Mouse (Mus musculus) lung, postnatal 14 days (tissue): ENCODE results near the gene Rprd2.
"Not testable (repeated sequence)": the region's sequence is repeated elsewhere in the genome, so short reads cannot be mapped to it uniquely, and the experiment has no call there.

Source experiments
- DNase-seq: peaks from one replicate; pipeline ENCODE4 v3.0.0; 2021

Gene Rprd2

DNA sequence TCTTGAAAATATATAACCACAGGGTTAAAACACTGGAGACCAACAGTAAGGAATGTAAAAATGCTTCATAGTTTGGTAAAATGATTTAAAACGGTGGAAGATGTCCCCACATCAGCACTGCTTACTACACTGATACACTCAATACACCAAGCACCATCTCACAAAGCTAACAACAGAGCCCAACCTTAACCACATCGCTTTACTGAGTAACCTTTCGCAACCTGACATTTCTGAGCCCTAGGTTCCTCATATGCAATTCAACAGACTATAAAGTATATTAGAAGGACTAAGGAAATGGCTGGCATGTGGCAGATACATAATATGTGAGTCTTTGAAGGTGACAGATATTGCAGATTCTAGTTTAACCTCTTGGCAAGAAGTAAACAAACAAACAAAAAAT is 2.0 kb downstream of the Rprd2 start:
- no peak for DNase-seq

DNA sequence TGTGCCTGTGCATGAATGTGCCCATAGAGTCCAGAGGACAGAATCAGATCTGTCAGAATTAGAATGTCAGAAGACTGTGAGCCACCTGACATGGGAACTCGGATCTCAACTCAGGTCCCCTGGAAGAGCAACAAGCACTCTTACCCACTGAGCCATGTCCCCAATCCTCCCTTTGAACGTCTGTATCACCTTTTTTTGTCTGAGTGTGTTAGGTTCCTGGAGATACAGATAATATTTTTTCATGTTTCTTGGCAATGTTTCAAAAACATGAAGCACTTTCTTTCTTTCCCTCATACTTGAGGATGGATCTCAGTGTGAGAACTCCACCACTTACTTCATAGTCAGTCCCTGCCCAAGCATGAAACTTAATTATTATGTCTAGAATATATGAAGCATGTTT is 10.3 kb downstream of the Rprd2 start:
- DNase-seq: no peak

- DNase-seq: not testable (repeated sequence)
These were observed 11.0 kb downstream of the Rprd2 start for GRCm38 (mm10) chr3:95807630-95808029.

GRCm38 (mm10) chr3:95806677-95807076 is 12.0 kb downstream of the Rprd2 start:
- no peak for DNase-seq

GRCm38 (mm10) chr3:95803851-95804250 is 14.8 kb downstream of the Rprd2 start:
- DNase-seq: no peak

DNA sequence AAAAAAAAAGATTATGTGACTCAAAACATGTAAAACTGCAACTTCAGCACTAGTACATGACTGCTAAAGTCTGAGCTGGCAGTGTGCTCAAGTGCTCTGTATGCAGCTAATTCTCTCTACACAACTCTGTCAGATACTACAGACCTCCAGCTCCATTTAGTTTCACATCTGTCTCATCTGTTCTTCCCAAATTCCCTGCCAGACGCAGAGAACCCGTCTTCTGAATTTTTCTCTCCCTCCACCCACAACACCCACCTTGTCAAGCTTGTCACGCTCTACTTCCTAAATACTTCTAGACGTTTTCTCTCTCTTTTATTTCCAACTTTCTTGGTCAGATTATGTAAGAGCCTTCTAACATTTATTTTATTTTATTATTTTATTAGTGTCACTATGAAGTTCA is 19.9 kb downstream of the Rprd2 start:
- DNase-seq: no peak

DNA sequence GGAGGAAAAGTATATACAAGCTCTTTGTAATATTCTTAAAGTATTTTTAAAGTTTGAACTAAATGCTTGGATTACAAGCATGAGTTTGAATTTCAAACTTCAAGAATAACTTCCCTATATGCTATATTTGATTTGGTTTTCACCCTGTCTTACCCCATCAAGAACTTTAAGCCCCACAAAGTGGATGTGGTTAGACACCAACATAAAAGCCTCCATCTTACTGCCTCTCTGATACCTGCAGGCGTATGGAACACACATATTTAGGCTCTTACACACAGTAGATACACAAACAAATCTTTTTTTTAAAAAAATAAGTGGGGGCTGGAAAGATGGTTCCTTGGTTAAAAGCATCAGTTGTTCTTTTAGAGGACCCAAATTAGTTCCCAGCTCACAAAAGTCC is 24.4 kb downstream of the Rprd2 start:
- no peak for DNase-seq

DNA sequence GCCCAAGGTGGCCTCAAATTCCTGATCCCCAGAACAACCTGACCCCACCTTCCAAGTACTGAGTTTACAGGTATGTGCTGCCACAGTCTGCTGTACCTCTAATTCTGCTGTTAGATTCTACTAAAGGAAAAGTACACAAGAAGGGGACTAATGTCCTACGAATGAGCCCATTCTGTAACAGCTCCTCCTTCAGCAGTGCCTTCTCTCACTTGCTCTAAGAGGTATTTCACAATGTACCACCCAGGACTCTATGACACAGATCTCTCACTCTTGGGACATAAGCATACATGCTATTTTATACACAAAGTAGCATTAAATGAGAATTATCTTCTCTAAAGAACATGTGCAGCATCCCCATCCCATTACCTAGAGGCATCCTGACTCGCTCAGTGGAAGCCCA is 25.0 kb downstream of the Rprd2 start:
- no peak for DNase-seq

GRCm38 (mm10) chr3:95785501-95785900 is 33.2 kb downstream of the Rprd2 start:
- DNase-seq: no peak

DNA sequence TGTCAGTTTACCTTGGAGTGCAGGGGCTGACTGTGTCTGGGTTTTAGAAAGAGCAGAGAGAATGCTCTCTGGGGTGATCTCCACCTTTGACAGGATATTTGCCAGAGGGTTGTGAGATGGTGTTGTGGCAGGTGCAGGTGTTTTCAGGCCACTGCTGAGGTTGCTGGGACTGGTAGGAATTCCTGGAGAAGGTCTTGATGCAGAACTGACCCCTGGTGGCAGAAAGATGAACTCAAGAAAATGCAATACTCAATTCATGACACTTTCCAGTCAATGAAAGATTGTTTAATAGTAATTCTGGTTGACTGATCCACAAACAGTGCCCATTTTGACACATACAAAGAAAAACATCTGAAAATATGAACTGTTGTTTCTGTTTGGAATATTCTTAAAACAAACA is 46.7 kb downstream of the Rprd2 start:
- peak; percentile 53 for DNase-seq

DNA sequence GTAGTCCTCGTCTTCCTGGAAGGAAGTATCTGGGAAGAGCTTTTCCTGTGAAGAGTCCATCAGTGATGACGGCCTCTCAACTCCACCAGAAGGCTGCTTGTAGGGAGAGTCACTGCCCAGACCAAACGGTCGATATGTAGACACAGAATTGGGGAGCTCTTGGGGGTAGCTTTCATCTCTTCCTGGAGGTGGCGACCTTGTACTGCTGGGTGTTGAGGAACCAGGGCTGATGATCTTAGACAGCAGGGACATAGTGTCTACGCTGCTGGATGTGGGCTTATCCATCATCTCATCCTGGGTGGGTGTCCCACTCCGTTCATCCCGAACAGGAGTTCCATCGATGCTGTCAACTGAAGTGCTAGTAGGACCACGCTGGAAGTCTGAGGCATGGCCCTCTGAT is 53.1 kb downstream of the Rprd2 start:
- DNase-seq: no peak

DNA sequence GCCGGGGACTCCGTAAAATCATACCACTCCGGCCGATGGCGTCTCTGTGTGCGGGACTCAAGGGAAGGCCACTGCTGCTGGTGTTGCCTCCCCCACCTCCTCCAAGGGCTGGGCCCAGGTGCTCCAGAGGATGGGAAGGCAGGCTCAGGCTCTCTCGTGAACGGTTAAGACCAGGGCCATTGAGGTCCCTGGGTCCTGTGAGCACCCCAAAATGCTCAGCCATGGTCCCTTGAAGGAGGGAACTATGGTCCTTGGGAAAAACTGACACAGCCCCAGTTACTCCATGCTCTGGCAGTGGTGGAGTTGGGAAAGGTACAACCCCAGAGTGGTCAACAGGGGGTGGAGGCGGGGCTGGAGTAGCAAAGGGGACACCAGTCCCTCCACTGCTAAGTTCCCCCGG is 54.9 kb downstream of the Rprd2 start:
- DNase-seq: no peak

GRCm38 (mm10) chr3:95762961-95763360 is 55.7 kb downstream of the Rprd2 start:
- peak; percentile 21 for DNase-seq

GRCm38 (mm10) chr3:95761771-95762170 is 56.9 kb downstream of the Rprd2 start:
- no peak for DNase-seq

DNA sequence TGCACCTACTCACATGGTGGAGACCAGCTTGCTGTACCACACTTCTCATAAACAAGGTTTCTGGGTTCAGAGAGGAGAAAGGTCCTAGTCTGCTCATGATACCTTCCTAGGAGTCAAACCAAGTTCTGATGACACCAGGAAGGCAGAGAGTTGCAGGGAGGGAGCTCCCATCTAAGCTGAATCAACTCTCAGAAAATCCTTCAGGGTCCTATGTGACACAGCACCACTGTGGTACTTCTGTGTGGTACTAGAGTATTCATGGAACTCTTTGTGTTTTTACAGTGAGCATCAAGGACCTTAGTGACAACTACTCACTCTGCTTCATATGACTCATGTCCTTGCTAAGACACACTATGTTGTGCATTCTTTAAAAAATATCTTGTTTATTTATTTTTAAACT is 58.0 kb downstream of the Rprd2 start:
- DNase-seq: no peak

GRCm38 (mm10) chr3:95760106-95760505 is 58.6 kb downstream of the Rprd2 start, which contains the start of gene Tars2:
Tars2 (minus strand) TSS chr3:95760206.
- DNase-seq: no peak

- no peak for DNase-seq
These were observed 60.0 kb downstream of the Rprd2 start for GRCm38 (mm10) chr3:95758467-95759218.

- no peak for DNase-seq
These were observed 61.9 kb downstream of the Rprd2 start for GRCm38 (mm10) chr3:95756808-95757207.

GRCm38 (mm10) chr3:95754345-95755206 is 64.1 kb downstream of the Rprd2 start:
- DNase-seq: peak; percentile 94

- DNase-seq: no peak
These were observed 65.7 kb downstream of the Rprd2 start for GRCm38 (mm10) chr3:95752935-95753334.

- DNase-seq: peak; percentile 50
These were observed 78.3 kb downstream of the Rprd2 start for GRCm38 (mm10) chr3:95740406-95740805.

DNA sequence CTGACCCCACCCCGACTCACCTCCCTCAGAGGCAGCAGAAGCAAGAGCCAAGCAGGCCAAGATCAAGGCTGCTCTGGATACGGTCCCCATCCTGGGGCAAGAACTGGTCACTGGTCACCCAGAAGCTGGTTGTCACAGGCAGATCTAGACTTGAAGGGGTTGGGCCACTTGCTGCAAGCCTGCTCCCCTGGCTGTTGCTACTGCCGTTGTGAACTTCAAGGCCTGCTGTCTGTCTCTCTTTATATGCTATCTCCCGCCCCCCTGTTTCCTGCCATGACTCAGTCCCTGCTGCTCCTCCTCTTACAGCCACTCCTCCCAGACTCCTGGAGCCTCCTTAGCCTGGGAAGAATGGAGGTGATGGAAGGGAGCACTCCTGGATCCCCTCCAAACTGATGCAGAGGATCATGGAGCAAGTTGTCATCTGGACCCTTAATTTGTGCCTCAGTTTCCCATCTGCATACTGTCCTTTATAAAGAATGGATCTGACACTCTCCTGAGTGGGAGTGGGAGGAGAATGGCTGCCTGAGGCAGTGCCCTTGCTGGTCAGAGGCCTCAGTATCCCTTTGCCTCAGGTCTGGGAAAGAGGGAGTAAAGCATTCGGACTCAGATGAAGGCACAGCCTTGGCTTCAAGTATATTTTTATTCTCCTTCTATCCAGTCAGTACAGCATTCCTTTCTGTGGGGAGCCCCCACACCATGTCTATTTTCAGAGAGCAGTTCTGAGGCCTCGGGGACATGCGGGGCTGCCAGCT is 79.1 kb downstream of the Rprd2 start, which contains the start of gene Ecm1:
Ecm1 (minus strand) TSS at position 217 of the 752 bp plus-strand sequence.
- peak; percentile 68 for DNase-seq

GRCm38 (mm10) chr3:95735071-95735670 is 83.5 kb downstream of the Rprd2 start:
- DNase-seq: no peak
